Mouse (Mus musculus): ENCODE data around the gene Acot8.

DNA sequence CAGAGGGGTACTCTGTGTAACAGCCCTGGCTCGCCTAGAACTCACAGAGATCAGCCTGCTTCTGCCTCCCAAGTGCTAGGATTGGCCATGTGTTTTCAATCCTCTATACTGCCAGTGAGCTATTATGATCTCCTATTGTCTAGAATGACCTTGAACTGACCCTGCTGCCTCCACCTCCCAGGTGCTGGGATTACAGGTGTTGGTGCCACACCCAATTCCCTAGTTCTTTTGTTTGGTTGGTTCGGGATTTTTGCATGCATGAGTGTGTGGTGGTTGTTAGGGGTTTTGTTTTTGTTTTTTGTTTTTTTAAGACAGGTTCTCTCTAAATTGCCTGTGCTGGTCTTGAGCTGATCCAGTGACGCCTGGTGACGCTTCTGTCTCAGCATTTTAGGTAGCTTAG lies 19.3 kb upstream of the Acot8 start:
- no peak for TF ChIP-seq CTCF (IDR thresholded peaks at IDR 0.05; ENCODE audit: extremely low read depth, insufficient read length, insufficient replicate concordance, low read depth, low read length)
- no peak for TF ChIP-seq POLR2A (IDR thresholded peaks at IDR 0.05; ENCODE audit: low read depth, low read length)
